Mouse (Mus musculus) heart, embryonic 10.5 days (tissue): Measurements from ENCODE around the gene Tbc1d8b. TPM values are rescaled to one million over a fixed set of nuclear protein-coding genes. Genes with fewer than 3 reads are reported as not detected.
A peak's percentile ranks its signal among the peaks of the same experiment; 100 is the strongest.
"Not testable (repeated sequence)": the region's sequence is repeated elsewhere in the genome, so short reads cannot be mapped to it uniquely, and the experiment has no call there.

Experiments
- DNase-seq: peaks from one replicate; pipeline ENCODE4 v3.0.0-alpha.2; 2017; ENCODE audit warnings: low spot score
- H3K27ac ChIP-seq: fragments of 300-500 bp; sonication (generic); 2 replicates; pipeline ENCODE4 v1.5.1; 2016; ENCODE audit warnings: mild to moderate bottlenecking
- H3K27me3 ChIP-seq: fragments of 300-500 bp; sonication (generic); 2 replicates; pipeline ENCODE4 v1.6.1; 2016; ENCODE audit warnings: mild to moderate bottlenecking; ENCODE audit not compliant: poor library complexity, insufficient read depth, severe bottlenecking
- H3K36me3 ChIP-seq: fragments of 300-500 bp; sonication (generic); 2 replicates; pipeline ENCODE4 v1.6.1; 2016; ENCODE audit warnings: mild to moderate bottlenecking, moderate library complexity
- H3K4me1 ChIP-seq: fragments of 300-500 bp; sonication (generic); 2 replicates; pipeline ENCODE4 v1.6.1; 2016; ENCODE audit warnings: mild to moderate bottlenecking
- H3K4me3 ChIP-seq: fragments of 300-500 bp; sonication (generic); 2 replicates; pipeline ENCODE4 v1.5.1; 2016; ENCODE audit warnings: mild to moderate bottlenecking, moderate library complexity
- H3K9me3 ChIP-seq: fragments of 300-500 bp; sonication (generic); 2 replicates; pipeline ENCODE4 v1.6.1; 2016; ENCODE audit warnings: mild to moderate bottlenecking, moderate library complexity
- WGBS: fragments of 180-500 bp; shearing (Covaris S2); methylation state at CpG from one replicate; pipeline ENCODE4 v1.1.7; 2016; 5-methylcytosine and 5-hydroxymethylcytosine counted together
- polyA plus RNA-seq: library from polyadenylated mRNA; unstranded; fragments of >200 nt; fragmentation: Nextera tagmentation; extraction: Ambion mirVana; gene quantifications from 2 replicates; pipeline ENCODE4 v1.2.1, GENCODE M21; 2016

Tbc1d8b gene
- polyA plus RNA-seq, 1 experiment from 2014 or later: 1.2 TPM

GRCm38 (mm10) chrX:139751855-139752254, 67.1 kb downstream of the Tbc1d8b start:
- Histone ChIP-seq H3K9me3 (no peaks in the 10 kb centered on the region), H3K4me1 (no peaks in the 10 kb centered on the region), H3K27ac (no peak overlapping the region), H3K27me3 (no peaks in the 10 kb centered on the region), H3K4me3 (no peak overlapping the region), H3K36me3 (peaks cover 7% of the 10 kb centered on the region; the same call in 1 of the 2 replicates)
- 0% methylated on average over 1 of the region's 1 CpGs for WGBS
- no peak for DNase-seq

- not testable (repeated sequence) for H3K4me1 ChIP-seq, H3K9me3 ChIP-seq, H3K27ac ChIP-seq, H3K36me3 ChIP-seq, H3K4me3 ChIP-seq, DNase-seq, H3K27me3 ChIP-seq
- WGBS: 75% methylated on average over 3 of the region's 3 CpGs
Measured at GRCm38 (mm10) chrX:139758634-139759033, 73.8 kb downstream of the Tbc1d8b start.

- H3K27ac ChIP-seq: no peak overlapping the region
- H3K9me3 ChIP-seq: no peaks in the 10 kb centered on the region
- H3K27me3 ChIP-seq: no peaks in the 10 kb centered on the region
- 89% methylated on average over 2 of the region's 2 CpGs for WGBS
- no peaks in the 10 kb centered on the region for H3K4me1 ChIP-seq
- H3K4me3 ChIP-seq: no peak overlapping the region
- H3K36me3 ChIP-seq: no peaks in the 10 kb centered on the region
- DNase-seq: no peak
Measured at GRCm38 (mm10) chrX:139762546-139762945, 77.8 kb downstream of the Tbc1d8b start.

- peaks cover 4% of the 10 kb centered on the region; the same call in 1 of the 2 replicates for H3K27me3 ChIP-seq
- no peak for DNase-seq
- H3K4me3 ChIP-seq: no peak overlapping the region
- H3K4me1 ChIP-seq: no peaks in the 10 kb centered on the region; the same call in 1 of the 2 replicates
- H3K27ac ChIP-seq: no peak overlapping the region
- 73% methylated on average over 13 of the region's 13 CpGs for whole genome bisulfite sequencing
- no peaks in the 10 kb centered on the region for H3K36me3 ChIP-seq
- H3K9me3 ChIP-seq: no peaks in the 10 kb centered on the region
Measured at GRCm38 (mm10) chrX:139769975-139770637, 85.3 kb downstream of the Tbc1d8b start.

- no peaks in the 10 kb centered on the region for H3K9me3 ChIP-seq
- peak; percentile 81 for DNase-seq
- peak overlapping the region; percentile 20; the same call in 1 of the 2 replicates for H3K4me3 ChIP-seq
- H3K36me3 ChIP-seq: no peaks in the 10 kb centered on the region
- H3K4me1 ChIP-seq: no peaks in the 10 kb centered on the region; the same call in 1 of the 2 replicates
- no peak overlapping the region for H3K27ac ChIP-seq
- WGBS: 29% methylated on average over 18 of the region's 18 CpGs
- H3K27me3 ChIP-seq: peaks cover 8% of the 10 kb centered on the region; the same call in 1 of the 2 replicates
Measured at GRCm38 (mm10) chrX:139774309-139775083, 89.7 kb downstream of the Tbc1d8b start.

- Histone ChIP-seq H3K4me3 (no peak overlapping the region), H3K9me3 (no peaks in the 10 kb centered on the region), H3K27ac (no peak overlapping the region), H3K4me1 (no peaks in the 10 kb centered on the region; the same call in 1 of the 2 replicates), H3K36me3 (no peaks in the 10 kb centered on the region), H3K27me3 (peaks cover 13% of the 10 kb centered on the region; the same call in 1 of the 2 replicates)
- WGBS: 56% methylated on average over 7 of the region's 7 CpGs
- no peak for DNase-seq
Measured at GRCm38 (mm10) chrX:139775084-139775612, 90.4 kb downstream of the Tbc1d8b start.

GRCm38 (mm10) chrX:139777357-139777756, 92.6 kb downstream of the Tbc1d8b start:
- H3K27ac ChIP-seq: no peak overlapping the region
- H3K27me3 ChIP-seq: peaks cover 21% of the 10 kb centered on the region
- no peak overlapping the region for H3K4me3 ChIP-seq
- WGBS: 43% methylated on average over 4 of the region's 4 CpGs
- no peaks in the 10 kb centered on the region for H3K36me3 ChIP-seq
- H3K9me3 ChIP-seq: no peaks in the 10 kb centered on the region
- DNase-seq: no peak
- peaks cover 9% of the 10 kb centered on the region; the same call in 1 of the 2 replicates for H3K4me1 ChIP-seq

GRCm38 (mm10) chrX:139778886-139779285, 94.1 kb downstream of the Tbc1d8b start:
- Histone ChIP-seq H3K4me3 (no peak overlapping the region), H3K4me1 (peaks cover 9% of the 10 kb centered on the region; the same call in 1 of the 2 replicates), H3K27ac (no peak overlapping the region), H3K27me3 (peaks cover 23% of the 10 kb centered on the region), H3K9me3 (no peaks in the 10 kb centered on the region), H3K36me3 (no peaks in the 10 kb centered on the region)
- DNase-seq: no peak
- 62% methylated on average over 1 of the region's 1 CpGs for WGBS

- no peak for DNase-seq
- no peaks in the 10 kb centered on the region for H3K9me3 ChIP-seq
- H3K4me3 ChIP-seq: no peak overlapping the region
- no peak overlapping the region for H3K27ac ChIP-seq
- peaks cover 9% of the 10 kb centered on the region; the same call in 1 of the 2 replicates for H3K4me1 ChIP-seq
- H3K36me3 ChIP-seq: no peaks in the 10 kb centered on the region
- H3K27me3 ChIP-seq: peaks cover 23% of the 10 kb centered on the region
- whole genome bisulfite sequencing: 73% methylated on average over 5 of the region's 5 CpGs
Measured at GRCm38 (mm10) chrX:139779401-139779800, 94.6 kb downstream of the Tbc1d8b start.

GRCm38 (mm10) chrX:139780988-139781387, 96.2 kb downstream of the Tbc1d8b start:
- Histone ChIP-seq H3K36me3 (no peaks in the 10 kb centered on the region), H3K4me3 (no peak overlapping the region), H3K9me3 (no peaks in the 10 kb centered on the region), H3K27ac (no peak overlapping the region), H3K4me1 (peaks cover 9% of the 10 kb centered on the region; the same call in 1 of the 2 replicates), H3K27me3 (peaks cover 16% of the 10 kb centered on the region)
- DNase-seq: no peak
- WGBS: 20% methylated on average over 3 of the region's 3 CpGs

GRCm38 (mm10) chrX:139781563-139781962, 96.8 kb downstream of the Tbc1d8b start:
- H3K4me1 ChIP-seq: peaks cover 9% of the 10 kb centered on the region; the same call in 1 of the 2 replicates
- H3K36me3 ChIP-seq: no peaks in the 10 kb centered on the region
- no peak for DNase-seq
- H3K27ac ChIP-seq: no peak overlapping the region
- 63% methylated on average over 4 of the region's 4 CpGs for WGBS
- peaks cover 16% of the 10 kb centered on the region for H3K27me3 ChIP-seq
- no peak overlapping the region for H3K4me3 ChIP-seq
- H3K9me3 ChIP-seq: no peaks in the 10 kb centered on the region

- no peak for DNase-seq
- Histone ChIP-seq H3K27ac (no peak within 1 kb of the TSS), H3K4me3 (no peak within 1 kb of the TSS), H3K27me3 (peaks cover 16% of the 10 kb centered on the region), H3K9me3 (no peaks in the 10 kb centered on the region), H3K4me1 (peaks cover 9% of the 10 kb centered on the region; the same call in 1 of the 2 replicates), H3K36me3 (no peaks in the 10 kb centered on the region)
- WGBS: 44% methylated on average over 6 of the region's 6 CpGs
Measured at GRCm38 (mm10) chrX:139782278-139783044, 97.7 kb downstream of the Tbc1d8b start, which contains the start of gene Ripply1. Ripply1 (minus strand) TSS chrX:139782353.
